Mouse (Mus musculus) G1E-ER4 (cell line): ENCODE data around the gene Gm29427. TPM values are rescaled to one million over a fixed set of nuclear protein-coding genes. Genes with fewer than 3 reads are reported as not detected.

ENCODE experiments used
- GATA1 ChIP-seq: IDR thresholded peaks from one replicate; pipeline ENCODE4 v1.8.0; 2012; ENCODE audit warnings: low read length, inconsistent platforms
- polyA plus RNA-seq: library from polyadenylated mRNA; stranded (reverse); fragments of >175 nt; gene quantifications from 2 replicates; pipeline ENCODE4 v1.2.3, GENCODE M21; 2012

Gm29427 gene
- polyA plus RNA-seq: not detected in 2 replicates

DNA sequence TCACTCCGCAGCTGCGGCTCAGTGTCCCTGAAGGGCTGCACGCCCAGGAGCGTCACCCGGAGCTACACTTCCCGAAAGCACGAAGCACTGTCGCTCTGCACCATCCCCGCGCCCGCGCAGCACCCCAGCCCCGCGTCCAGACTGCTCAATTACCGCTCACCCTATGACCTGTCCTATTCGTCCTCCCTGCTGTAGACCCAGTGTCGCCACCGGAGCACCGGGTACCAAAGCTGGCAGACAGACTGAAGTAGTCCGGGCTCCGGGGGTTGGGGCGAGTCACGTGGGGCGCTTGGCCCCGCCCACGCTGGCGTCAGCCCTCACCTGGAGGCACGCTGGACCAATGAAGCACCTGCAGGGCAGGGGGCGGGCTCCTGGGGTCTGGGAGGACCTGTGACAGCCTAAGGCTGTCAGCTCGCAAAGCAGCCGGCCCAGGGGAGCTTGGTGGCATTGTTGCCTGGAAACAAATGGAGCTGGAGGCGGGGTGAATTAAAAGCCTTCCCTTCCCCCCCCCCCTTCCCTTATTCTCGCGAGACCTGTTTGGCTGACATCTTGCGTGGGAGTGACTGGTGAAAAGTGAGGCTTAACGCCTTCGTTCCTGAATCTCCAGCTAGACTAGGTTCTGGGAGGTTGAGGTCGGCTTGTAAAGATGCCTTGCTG lies at the start of gene Gm29427:
Gm29427 (minus strand) TSS at position 239 of the 657 bp plus-strand sequence.
- TF ChIP-seq GATA1: no peak

DNA sequence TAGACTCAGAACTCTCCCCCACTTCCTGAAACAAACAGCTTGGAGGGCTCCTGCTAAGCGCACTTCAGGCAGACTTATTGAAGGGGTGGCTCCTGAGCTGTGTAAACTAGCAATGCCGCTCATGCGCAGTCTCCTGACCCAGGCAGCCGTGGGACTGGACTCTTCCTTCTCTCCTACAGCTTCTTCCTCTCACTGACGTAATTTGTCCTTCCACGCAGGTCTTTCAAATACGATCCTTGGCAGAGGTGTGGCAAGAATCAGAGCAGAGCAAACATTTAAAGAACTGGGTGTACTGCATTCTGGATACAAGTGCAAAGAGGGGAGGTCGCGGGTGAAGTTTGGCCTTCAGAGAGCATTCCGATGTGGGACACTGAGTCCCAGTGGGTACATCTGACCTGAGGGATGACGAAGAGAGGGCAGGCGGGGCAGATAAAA lies 48.4 kb upstream of the Gm29427 start:
- no peak for TF ChIP-seq GATA1

DNA sequence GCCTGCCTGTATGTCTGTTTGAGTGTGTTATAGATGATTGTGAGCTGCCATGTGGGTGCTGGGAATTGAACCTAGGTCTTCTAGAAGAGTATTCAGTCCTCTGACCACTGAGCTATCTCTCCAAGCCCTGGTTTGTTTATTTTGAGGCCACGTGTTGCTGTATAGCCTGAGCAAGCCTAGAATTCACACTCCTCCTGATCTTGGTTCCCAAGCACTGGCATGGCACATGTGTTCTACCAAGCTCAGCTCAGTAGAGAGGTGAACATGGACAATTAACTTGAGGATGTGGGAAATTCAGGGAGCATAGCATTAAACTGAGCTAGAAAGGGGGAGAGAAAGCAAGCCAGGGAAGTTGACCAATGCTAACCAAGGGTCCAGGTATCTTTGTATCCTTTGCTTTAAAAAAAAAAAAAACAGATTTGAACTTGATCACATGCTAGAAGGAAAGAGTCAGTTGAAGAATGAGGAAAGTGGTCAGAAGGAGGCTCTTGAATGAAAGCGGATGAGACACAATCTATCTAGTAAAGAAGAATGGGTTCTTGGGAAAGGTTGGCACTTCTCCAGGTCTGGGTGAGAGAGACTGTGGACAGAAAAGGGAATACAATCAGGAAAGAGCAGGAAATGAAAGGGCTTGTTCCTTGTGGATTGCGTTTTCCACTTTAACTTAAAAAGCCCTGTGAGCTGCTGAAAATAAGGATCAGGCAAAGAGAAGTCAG lies 46.6 kb upstream of the Gm29427 start:
- TF ChIP-seq GATA1: no peak

DNA sequence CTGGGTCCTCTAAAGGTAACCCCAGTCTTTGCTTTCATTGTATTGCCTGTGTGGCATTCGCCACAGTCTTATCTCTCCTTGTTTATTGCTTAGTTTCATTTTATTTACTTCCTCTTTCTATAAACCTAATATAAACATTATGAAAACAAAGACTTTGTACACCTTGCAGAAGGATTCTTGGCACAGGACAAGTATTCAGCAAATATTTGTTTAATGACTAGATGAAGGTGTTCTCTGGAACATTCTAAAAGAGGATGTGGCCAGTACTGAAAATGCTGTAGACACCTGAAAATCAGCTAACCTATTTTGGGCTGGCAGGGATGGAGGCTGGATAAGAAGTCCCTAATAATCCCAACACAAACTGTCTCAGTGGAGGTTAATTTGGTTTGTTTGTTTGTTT lies 46.0 kb upstream of the Gm29427 start:
- TF ChIP-seq GATA1: no peak

DNA sequence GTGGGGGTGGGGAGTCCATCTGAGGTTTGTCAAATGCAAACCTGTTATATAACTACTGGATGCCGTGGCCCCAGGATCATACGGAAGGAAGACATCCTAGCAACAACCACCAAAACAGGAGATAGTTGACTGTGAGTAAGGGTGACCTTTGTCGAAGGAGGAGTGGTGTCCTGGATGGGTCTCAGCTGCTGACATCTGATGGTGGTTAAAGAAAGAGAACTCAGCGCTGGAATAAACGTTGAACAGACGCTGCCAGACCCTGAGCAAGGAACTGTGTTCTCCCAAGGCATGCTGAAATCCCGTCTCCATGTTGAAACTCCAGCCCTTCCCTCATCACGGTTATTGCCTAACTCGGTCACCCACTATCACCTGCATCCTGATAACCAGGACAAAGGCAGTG lies 44.1 kb upstream of the Gm29427 start:
- no peak for TF ChIP-seq GATA1

DNA sequence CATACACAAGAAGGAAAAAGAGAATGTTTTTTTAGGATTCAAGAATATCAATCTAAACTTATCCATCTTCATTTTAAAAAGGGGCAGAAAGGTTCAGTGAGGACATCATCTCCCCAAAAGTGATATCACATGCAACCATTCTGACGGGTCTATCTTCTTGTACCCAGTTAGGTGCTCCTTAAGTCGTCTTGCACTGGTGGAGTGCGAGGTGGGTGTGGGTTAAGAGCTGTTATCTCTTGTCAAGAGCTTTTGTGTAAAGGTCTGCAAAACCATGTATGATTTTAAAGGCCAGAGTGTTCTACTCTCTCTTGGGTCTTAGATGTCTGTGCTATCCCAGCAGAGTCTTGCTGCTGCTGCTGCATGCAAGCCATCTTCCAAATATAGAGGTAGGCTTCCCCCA lies 31.2 kb upstream of the Gm29427 start:
- no peak for TF ChIP-seq GATA1

DNA sequence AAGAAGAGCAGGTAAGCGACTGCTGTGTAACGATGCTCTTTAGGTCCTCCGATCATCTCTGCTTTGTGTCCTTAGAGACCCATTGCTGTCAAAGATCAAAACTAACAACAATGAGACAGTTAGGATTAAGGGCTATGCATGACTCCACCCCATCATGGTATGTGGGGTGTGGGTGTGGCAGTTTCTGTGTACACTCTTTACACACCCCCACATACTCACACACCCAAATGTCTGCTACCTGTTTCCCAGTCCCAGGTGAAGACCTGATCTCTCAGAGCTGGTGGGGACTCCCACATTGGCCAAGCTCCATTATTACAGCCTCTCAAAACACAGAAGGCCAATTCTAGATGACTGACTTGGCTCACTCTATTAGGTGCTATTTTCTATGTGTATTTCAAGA lies 30.0 kb upstream of the Gm29427 start:
- TF ChIP-seq GATA1: no peak

DNA sequence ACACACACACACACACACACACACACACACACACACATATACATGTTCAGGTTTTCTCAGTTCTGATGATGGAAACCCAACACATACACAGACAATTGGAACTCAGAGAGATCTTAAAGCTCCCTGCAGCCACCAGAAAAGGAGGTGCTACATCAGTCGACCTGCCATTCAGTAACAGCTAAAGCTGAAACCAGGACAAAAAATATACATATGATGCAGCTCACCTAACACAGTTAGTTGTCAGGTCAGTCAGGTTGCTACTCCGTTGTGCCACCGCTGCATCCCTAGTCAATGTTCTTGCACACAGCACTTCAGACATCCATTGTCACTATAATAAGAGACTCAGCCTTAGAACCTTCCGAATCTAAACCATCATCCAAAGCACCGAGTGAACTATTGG lies 29.4 kb upstream of the Gm29427 start:
- no peak for TF ChIP-seq GATA1

DNA sequence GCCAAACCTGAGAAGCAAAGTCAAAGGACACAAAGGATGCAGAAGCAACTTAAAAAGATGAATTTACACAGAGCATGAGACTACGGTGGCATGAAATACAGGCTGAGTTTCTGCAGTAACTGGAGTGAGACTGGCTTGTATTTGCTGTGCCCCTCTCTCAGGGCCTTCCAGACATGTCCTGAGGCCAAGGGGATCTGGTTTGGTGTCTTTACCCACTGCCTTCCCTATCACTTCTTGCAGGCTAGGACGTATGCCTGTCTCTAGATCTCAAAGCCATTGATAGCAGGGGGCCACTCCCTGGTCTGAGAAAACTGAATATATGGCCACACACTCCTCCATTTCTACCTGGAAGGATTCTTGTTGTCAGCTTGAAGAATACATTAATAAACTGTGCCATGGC lies 28.6 kb upstream of the Gm29427 start:
- no peak for TF ChIP-seq GATA1

DNA sequence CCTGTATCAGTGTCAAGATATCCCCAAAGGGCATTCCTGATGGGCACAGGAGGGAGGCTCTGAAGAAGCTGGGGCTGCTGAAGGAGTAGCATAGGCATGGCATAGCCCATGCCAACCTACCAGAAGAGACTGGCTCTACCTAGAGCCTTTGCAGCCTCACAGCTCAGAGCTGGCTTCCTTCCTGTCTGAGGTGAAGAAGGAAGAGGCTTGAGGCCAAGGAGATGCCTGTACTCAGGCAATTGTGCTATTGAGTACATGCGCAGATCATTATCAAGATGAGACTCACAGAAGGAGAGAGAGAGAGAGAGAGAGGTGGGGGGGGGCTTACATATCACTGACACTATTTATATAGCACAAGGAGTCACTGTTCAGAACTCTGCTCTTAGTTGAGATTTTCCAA lies 28.2 kb upstream of the Gm29427 start:
- no peak for TF ChIP-seq GATA1

DNA sequence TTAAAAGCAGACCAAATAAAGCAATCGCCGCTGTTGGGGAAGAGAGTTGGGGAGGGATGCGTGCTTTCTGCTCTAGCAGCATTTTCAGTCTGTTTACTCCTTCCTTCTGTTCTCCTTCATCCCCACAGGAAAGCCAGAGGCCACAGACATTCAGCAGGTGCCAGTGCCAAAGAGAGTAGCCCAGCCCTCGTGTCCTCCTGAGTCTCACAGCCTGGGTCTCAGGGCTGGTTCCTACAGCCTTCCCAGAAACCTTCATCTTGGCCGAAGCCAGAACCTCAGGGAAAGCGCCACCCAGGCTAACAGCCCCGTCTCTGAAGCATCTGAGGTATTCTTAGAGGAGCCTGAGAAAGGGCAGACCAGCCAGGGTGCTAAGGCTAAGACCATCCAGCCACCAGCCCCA lies 26.6 kb upstream of the Gm29427 start:
- TF ChIP-seq GATA1: no peak

DNA sequence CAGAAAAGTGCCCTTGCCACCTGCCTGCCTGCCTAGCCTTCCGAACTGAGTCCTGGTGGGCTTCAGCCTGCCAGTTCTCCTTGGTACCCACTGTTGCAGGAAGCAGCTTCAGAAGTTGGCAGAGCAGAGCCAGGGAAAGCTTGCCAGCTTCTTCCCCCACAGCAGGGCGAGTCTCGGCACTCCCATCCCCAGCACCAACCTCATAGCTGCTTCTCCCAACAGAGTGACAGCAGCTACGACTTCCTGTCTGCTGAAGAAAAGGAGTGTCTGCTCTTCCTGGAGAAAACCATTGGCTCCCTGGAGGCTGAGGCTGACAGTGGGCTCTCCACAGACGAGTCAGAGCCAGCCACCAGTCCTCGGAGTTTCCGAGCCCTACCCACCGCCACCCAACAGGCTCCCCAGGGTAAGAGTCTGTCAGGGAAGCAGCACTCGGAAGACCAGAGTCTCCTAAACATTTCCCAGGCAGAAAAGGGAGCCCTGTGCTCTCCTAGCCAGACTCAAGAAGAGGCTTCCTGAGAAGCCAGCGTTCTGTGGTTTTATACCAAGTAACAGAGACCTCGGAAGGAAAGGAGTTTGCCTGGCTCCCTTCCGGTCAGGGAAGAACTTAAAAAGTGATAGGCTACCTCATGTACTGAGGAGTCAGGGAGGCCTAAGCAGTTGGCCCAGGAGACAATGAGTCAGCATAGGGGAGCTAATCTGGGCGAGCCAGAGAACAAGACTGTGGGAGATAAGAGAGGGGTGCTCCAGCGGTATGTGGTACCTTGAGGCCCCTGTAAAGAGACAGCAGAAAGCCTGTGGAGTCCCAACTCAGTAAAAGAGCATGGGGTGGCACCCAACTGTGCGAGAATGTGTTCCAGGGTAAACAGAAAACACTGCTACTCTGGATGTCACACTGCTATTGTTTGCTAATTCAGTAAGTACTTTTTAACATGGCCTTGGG lies 25.5 kb upstream of the Gm29427 start:
- peak; percentile 98 for TF ChIP-seq GATA1

DNA sequence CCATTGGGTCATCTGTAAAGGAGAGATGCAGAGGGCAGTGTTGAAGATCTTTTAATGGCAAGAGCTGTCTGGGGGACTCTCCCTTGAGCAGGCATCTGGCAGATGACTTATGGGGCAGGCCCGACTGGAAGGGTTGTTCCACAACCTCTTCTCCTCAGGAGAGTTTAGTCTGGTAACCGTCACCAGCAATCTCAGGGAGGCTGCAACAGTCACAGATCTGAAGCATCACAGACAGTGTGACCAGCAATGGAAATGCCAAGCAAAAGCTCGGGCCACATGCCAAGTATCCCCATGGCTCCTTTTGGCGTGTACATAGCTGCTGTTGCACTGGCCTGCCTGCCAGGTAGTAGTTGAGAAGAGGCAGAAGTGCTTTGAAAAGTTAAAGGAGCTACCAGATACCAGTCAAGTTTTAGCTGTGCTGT lies 24.6 kb upstream of the Gm29427 start:
- TF ChIP-seq GATA1: no peak

DNA sequence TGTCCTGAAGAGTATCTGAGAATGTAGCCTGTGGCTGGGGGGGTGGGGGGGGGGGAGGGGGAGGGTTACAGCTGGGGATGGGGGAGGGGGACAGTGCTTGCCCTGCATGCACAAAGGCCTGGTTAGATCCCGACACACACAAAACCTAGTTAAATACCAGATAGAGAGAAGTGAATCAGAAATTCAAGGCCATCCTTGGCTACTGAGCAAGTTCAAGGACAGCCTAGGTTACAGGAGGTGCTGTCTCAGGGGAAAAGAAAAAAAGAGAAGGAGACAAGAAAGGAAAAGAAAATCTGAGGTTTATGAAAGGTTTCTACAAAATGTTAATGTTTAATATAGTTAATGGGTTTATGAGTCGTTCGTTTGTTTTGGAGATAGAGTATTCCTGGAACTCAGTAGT lies 24.0 kb upstream of the Gm29427 start:
- TF ChIP-seq GATA1: no peak

DNA sequence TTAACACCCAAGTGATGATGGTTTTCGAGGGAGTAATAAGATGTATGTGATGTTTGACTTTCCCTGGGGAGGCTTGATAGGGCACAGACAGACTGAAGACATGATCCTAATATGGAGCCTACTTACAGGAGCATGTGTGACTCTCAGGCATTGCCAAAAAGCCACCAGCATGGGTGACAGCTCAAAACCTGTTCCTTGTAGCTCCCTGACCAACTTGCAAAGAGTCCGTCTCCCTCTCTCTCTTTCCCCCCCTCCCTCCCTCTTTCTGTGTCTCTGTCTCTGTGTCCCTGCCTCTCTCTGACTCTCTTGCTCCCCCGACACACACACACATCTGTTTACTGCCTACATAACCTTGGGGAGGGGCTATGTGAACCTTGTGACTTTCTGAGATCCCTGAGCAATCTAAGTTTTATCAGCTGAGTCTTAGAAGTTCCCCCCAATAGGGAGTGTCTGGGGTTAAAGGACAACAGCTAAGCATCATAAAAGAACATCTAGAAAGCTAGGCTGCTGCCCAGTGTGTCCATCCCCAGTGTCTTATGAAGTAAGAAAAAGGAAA lies 23.0 kb upstream of the Gm29427 start:
- no peak for TF ChIP-seq GATA1

DNA sequence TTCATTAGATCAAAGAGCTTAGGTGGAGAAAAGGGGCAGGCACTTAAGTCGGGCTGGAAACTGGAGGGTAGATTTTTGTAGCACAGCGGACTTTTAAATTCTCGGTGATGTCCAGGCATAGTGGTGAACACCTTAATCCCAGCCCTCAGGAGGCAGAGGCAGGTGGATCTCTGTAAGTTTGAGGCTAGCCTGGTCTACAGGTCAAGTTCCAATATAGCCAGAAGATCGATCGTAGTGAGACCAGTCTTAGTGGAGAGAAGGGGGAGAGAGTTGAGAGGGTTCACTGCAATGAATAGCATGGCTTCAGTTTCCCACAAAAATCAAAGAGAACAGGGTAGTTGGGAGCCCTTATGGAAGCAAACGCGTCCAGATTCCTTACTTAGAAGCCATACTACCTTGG lies 22.3 kb upstream of the Gm29427 start:
- TF ChIP-seq GATA1: no peak
